Mouse (Mus musculus): ENCODE measurements around the gene Cdk12.
"Not testable (repeated sequence)": the region's sequence is repeated elsewhere in the genome, so short reads cannot be mapped to it uniquely, and the experiment has no call there.

The Cdk12 gene

DNA sequence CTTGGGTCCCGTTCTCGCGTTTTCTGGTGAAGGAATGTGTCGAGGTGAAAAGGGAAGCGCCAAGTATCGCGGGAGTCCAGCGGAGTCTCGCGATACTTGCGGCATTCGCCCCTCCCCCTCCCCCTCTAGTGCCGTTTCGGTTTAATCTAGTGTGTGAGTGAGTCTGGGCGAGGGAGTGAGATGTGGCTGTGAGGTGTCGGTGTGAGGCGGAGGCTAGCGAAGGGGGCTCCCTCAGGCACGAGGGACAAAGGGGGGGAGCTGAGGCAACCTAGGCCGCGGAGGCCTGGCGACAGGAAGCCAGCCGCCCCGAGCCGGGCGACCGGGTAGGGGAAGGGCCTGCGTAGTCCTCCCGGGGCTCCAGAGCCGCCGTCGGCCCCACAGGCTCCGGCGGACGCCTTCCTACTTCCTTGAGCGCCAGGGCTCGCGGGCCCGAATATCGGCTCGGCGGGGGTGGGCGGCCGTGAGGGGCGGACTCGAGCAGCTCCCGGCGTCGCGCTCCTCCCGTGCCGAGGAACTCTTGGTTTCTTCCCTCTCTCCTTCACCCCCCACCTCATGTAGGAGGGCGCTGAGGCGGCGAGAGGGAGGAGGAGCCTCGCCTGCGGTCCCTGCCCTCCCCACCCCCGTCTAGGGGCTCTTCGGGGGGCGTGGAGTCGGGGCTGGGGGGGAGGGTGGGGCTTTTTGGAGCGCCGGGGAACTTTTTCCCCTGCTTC, at the start of gene Cdk12:
Gene Cdk12 (plus strand): TSS at position 419 of the 710 bp plus-strand sequence.
- in situ Hi-C loops (cut with MseI, MboI), result no loop called here

DNA sequence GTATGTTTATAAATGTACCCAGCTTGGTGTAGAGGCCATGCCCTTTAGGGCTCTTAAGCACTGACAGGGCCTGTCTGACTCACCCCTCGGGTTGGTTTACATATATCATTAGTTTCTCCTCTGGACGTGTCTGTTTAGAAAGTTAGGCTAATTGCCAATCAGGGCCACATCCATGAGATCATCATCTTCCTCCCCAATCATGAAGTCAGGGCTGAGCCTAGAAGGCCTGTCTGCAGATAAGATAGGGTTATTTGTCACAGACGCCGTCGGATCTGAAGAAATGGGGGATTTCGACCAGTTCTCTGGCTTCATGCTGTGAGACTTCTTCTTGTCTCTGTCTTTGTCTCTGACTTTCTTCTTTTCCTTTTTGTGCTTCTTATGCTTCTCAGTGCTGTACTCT, 47.8 kb upstream of the Cdk12 start:
- in situ Hi-C loops (cut with MseI, MboI), result no loop called here

DNA sequence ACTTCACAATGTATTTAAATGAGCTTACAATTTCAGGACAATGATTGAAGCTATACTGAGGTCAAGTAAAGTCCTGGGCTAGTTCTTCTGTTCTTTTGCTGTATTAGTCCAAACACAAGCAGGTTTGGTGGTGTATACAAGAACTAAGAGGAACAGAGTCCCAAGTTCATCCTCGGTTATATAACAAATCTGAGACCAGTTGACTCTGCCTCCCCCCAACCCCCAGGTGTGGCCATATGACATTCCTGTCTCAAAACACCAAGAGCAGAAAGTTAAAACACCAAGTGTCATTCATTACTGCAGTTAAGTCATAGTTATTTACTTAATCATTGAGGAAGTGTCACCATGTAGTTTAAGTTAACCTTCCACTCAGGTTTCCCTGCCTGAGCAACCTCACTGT, 34.5 kb upstream of the Cdk12 start:
- in situ Hi-C loops (cut with MseI, MboI), result no loop called here

DNA sequence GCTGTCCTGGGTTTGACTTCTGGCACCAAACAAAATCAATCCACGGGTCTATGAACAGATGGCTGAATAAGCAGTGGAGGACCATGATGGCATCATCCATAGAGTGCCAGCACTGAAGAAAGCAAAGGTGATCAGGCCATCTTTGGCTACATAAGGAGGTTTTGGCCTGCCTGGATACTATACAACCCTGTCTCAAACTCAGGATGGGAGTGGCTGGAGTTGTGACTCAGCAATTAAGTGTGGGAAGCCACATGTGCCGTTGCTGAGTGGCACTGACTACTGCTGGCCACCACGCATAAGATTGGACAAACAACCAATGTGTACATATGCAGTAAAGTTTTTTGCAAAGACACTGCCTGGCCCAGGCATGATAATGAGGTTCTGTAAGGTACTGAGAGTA, 20.7 kb upstream of the Cdk12 start:
- in situ Hi-C loops (cut with MseI, MboI), result not testable (repeated sequence)

DNA sequence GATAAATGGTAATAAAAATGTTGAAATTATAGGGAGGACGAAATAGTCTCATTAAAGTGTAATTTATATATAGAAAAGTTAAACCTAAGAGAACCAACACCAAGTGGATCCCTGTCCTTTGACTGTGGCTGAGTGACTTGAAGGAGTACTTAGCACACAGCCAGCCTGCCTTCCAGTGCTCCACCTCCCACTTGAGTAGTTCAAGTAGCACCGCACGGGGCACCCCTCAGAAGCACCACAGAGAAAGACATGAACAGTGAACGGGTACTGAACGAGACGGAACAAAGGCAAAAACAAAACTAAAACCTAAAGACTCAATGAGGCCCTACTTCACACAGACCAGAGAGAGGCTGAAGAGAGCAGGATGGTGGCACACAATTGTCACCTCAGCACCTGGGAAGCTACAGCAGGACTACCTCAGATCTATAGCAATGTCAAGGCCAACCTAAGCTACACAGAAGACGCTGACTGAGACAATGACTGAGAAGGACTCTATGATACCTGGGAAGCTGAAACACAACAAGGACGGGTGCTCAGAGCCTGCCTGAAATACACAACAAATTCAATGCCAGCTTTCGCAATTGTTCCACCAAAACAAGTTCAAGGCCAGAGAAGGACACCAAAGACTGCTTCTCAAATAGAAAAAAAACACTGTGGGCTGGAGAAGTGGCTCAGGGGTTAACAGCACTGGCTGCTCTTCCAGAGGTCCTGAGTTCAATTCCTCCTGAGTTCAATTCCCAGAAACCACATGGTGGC, 15.0 kb upstream of the Cdk12 start:
- in situ Hi-C loops (cut with MseI, MboI), result no loop called here

DNA sequence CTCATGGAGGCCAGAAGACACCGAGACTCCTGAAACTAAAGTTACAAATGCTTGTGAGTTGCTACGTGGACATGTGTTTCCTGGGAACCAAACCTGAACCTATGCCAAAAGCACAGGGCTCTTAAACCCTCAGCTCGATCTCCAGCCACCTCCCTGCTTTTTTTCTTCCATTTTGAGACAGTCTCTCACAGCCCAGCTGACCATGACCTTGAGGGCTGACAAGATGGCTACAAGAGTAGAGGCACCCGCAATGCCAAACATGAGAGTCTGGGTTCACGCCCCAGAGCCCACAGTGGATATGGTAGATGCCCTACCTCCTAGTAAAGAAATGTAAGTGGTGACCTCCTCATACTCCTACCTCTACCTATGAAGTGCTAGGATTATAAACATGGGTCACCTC, 12.0 kb upstream of the Cdk12 start:
- in situ Hi-C loops (cut with MseI, MboI), result no loop called here

DNA sequence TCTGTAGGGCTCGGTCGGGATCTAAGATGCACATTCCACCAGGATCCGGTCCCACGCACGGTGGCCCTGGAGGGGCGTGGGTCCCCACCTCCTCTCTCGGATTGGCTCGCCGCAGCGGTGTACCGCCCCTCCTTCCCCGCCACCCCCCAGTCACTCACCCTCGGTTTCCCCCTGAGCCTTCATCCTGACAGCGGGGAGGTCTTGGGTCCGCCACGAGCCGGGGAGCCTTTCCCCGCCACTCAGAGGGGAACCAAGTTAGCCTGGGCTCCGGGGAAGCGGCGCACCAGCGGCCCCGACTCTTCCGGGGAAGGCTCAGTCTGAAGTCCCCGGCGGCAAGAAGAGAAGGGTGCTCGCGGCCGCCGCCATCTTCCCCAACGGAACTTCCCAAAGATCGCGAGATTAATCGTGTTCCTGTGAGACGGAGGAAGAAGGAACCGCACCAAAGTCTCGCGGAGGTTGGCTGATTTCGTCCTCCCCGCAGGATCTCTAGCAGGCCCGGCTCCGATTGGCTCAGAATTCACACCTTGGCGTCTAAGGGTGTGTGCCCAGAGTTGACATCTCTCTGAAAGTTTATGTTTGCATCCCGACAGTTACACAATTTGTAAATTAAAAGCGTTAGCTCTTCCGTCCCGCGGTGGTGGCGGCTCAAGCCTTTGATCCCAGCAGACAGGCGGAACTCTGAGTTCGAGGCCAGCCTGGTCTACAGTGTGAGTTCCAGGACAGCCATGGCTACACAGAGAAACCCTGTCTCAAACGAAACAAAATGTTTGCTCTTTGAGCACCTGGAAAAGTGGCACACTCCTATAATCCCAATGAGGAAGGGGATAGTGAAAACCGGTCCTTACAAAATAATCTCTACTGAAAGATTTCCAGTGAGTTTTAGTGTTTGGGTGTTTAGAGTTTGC, 9.7 kb upstream of the Cdk12 start, which contains the start of gene Med1:
Gene Med1 (minus strand): TSS at position 393 of the 905 bp plus-strand sequence.
- in situ Hi-C loops (cut with MseI, MboI), result no loop called here

DNA sequence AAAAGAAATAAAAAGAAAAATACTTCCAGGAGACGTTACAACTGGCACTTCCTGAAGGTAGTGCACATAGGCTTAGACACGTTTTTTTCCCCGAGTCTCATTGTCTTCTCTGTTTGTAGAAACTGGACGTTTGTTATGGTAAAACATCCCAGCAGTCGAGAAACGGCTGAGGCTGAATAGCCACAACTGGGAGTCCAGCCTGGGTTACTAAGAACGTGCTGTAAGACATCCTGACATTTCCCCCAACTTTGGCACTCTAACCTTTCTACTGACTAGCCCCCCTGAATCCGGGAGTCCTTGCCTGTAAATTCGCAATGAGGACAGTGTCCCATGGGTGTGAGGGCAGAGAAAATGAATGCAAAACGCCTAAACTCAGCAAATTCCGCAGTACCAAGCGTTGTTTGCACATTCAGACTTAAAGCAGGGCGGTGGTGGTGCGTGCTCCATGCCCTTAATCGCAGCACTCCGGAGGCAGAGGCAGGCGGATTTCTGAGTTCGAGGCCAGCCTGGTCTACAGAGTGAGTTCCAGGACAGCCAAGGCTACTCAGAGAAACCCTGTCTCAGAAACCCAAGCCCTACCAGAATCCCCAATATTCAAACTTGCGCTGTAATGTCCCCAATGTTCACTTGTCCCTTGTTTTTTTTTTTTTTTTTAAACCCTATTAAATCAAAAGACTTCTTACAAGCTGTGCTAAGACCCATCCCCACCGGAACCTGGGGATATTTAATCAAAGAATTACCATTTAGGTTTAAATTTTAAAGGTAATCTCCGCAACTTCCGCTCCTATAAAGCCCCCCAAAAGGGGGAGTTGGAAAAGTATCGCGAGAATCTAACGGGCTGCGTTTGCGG, 843 bp upstream of the Cdk12 start:
- in situ Hi-C loops (cut with MseI, MboI), result no loop called here

DNA sequence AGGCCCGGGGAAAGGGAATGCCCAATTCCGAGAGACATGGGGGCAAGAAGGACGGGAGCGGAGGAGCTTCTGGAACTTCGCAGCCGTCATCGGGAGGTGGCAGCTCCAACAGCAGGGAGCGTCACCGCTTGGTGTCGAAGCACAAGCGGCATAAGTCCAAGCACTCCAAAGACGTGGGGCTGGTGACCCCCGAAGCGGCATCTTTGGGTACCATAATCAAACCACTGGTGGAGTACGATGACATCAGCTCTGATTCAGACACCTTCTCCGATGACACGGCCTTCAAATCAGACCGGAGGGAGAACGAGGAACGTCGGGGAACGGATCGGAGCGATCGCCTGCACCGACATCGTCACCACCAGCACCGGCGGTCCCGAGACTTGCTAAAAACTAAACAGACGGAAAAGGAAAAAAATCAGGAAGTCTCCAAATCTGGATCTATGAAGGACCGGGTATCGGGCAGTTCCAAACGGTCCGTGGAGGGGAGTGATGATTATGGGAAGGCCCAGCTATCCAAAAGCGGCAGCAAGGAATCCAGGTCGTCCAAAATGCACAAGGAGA, 572 bp downstream of the Cdk12 start:
- in situ Hi-C loops (cut with MseI, MboI), result no loop called here

DNA sequence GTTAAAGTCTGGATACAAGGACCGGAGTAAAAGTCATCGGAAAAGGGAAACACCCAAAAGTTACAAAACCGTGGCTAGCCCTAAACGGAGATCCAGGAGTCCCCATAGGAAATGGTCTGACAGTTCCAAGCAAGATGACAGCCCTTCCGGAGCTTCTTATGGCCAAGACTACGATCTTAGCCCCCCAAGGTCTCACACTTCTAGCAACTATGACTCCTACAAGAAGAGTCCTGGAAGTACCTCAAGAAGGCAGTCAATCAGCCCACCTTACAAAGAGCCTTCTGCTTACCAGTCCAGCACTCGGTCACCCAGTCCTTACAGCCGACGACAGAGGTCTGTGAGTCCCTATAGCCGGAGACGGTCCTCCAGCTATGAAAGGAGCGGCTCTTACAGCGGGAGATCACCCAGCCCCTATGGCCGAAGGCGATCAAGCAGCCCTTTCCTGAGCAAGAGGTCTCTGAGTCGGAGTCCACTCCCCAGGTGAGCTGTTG, 1.1 kb downstream of the Cdk12 start:
- in situ Hi-C loops (cut with MseI, MboI), result no loop called here

DNA sequence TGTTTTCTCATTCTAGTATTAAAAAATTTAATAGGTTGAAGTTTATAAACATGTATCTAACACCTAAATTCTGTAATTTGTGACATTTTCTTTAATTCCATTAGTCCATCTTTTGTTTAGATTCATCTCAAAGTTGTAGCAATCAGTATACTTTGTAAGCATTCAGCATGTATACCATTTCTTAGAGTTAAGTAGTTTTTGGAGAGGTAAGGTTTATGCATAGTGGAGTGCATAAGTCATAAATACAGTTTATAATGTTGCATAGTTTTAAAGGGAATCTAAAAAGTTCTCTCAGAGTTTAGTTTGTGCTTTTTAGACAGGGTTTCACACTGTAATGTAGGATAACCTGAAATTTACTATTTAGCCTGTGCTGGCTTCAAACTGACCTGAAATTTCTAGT, 2.6 kb downstream of the Cdk12 start:
- in situ Hi-C loops (cut with MseI, MboI), result no loop called here

DNA sequence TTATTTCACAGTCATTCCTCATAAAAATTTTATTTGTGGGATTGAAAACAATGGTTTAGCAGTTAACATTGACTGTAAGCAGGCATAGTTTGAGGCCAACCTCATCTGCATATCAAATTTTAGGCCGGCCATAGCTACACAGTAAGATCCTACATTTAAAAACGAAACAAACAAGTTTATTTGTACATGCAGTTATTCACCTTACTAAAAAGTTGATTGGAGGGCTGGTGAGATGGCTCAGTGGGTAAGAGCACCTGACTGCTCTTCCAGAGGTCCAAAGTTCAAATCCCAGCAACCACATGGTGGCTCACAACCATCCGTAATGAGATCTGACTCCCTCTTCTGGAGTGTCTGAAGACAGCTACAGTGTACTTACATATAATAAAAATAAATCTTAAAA, 3.4 kb downstream of the Cdk12 start:
- in situ Hi-C loops (cut with MseI, MboI), result not testable (repeated sequence)

DNA sequence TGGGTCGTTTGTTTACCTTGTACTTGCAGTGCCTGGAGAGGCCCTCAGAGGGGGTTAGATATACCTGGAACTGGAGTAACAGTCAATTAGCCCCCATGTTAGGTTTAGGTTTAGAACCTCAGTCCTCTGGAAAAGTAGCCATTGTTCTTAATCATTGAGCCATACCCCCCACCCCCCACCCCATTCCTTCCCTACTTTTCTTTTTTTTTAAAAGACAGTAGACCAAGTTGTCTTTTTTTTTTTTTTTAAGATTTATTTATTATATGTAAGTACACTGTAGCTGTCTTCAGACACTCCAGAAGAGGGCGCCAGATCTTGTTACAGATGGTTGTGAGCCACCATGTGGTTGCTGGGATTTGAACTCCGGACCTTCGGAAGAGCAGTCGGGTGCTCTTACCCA, 6.8 kb downstream of the Cdk12 start:
- in situ Hi-C loops (cut with MseI, MboI), result not testable (repeated sequence)

DNA sequence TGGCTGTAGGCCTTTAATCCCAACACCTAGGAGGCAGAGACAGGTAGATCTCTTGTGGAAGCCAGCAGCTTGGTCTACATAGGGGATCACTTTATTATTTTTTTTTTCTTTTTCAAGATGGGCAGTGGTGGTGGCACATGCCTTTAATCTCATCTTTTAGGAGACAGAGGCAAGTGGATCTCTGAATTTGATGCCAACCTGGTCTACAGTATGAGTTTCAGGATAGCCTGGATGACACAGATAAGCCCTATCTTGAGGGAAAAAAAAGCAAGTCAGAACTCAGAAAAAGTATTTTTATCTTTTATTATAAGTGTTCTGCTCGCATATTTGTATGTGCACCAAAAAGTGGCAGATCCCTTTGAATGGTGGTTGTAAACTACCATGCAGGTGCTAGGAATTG, 10.5 kb downstream of the Cdk12 start:
- in situ Hi-C loops (cut with MseI, MboI), result no loop called here

DNA sequence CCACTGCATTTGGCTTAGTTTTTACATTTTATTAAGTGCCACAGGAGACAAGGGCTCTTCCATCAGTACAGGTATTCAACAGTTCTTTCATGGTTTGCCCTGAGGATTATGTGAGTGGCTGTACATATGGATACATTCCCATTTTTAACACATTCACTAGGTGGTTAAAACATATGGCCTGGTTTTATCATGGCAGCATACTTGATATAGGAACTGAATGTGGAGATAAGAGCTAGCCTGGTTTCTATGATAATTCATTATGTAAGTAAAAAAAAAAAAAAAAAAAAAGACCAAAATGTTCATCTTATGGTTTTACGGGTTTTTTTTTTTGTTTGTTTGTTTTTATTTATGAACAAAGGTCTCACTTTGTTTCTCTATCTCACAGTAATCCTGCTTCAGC, 23.5 kb downstream of the Cdk12 start:
- in situ Hi-C loops (cut with MseI, MboI), result no loop called here

DNA sequence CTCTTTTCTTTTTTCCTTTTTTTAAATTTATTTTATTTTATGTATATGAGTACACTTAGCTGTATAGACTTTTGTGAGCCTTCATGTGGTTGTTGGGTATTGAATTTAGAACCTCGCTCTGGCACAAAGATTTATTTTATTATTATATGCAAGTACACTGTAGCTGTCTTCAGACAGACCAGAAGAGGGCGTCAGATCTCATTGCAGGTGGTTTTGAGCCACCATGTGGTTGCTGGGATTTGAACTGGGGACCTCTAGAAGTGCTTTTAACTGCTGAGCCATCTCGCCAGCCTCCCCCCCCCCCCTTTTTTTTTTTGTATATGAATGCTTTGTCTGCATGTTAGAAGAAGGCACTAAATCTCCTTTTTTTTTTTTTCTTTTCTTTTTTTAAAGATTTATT, 35.6 kb downstream of the Cdk12 start:
- in situ Hi-C loops (cut with MseI, MboI), result no loop called here

DNA sequence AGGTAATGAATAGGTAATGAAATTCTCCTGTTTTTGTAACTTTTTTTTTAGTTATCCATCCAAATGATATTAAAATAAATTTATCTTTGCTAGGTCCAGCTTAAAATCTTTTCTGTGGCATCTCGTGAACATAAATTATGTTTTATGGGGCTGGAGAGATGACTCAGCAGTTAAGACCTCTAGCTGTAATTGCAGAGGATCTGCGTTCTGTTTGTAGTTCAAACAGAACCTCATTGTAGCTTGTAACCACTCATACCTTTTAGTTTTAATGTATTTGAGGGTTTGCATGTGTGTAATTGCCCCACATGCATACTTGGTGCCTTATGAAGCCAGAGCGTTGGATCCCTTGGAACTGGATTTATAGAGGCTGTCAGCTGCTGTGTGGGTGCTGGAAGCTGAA, 36.1 kb downstream of the Cdk12 start:
- in situ Hi-C loops (cut with MseI, MboI), result no loop called here

DNA sequence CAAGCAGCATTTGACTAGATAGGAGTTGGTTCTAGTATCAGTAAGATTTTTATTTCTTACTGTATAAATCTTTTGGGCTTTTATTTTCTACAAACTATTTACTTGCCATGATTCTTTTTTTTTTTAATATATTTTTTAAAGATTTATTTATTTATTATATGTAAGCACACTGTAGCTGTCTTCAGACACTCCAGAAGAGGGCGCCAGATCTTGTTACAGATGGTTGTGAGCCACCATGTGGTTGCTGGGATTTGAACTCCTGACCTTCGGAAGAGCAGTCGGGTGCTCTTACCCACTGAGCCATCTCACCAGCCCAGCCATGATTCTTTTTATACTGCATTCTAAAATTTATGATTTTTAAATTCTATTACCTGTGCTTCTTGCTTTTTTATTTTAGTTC, 40.1 kb downstream of the Cdk12 start:
- in situ Hi-C loops (cut with MseI, MboI), result not testable (repeated sequence)

DNA sequence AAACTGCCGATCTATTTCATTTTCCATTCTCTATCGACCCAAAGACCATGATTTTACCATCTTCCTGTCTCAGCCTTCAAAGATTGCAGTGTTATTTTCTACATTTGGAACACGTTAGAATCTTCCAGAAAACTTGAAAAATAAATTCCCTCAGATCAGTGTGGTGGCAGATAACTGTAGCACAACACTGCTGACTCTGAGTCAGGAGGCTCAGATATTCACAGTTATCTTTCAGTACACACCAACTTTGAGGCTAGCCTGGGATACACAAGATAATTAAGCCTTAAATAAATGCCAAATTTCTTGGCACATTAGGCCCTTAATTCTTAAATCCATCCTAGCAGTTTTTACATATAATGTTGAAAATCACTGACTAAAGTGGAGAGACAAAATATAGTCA, 41.6 kb downstream of the Cdk12 start:
- in situ Hi-C loops (cut with MseI, MboI), result no loop called here

DNA sequence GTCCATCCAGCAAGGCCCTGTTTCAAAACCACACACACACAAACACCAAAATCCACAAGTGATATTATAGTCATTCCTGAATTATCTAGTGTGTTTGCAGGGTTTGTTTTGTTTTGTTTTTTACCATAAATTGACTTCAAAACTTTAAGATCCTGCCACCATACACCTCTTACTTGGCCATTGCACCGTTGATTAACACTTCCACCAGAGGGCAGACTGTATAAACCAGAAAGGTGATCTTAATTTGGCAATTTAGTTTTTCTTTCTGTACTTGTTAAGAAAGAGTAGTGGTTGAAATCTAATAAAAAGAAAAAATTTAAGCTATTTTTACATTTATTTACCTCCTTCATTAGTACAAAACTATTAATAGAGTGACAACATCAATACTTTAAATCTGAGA, 44.5 kb downstream of the Cdk12 start:
- in situ Hi-C loops (cut with MseI, MboI), result no loop called here

DNA sequence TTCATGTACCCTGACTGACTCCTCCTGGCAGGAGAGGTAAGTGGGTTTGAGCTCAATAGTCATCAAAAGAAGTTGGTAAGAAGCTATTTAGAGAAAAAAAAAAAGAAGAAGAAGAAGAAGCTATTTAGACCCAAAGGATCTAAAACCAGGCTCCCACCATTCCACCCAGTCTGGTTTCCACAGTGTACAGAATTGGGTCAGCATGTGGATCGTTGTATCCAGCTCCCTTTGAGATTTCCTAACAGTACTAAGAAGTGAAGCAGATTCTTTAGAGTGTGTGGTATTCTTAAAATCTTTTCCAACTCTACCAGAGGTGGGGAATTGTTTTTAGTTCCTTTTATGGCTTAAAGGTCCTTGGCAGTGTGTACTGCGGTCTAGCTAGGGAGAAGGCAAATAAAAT, 50.9 kb downstream of the Cdk12 start:
- in situ Hi-C loops (cut with MseI, MboI), result no loop called here
